Mouse (Mus musculus) common myeloid progenitor, adult 5-6 weeks (primary cell): ENCODE results near the gene Braf. TPM values are rescaled to one million over a fixed set of nuclear protein-coding genes. Genes with fewer than 3 reads are reported as not detected.
"Not testable (repeated sequence)": the region's sequence is repeated elsewhere in the genome, so short reads cannot be mapped to it uniquely, and the experiment has no call there.

Experiments
- ATAC-seq: replicated peaks from 2 replicates; pipeline ENCODE4 v1.8.0; 2016; ENCODE audit warnings: low read depth, mild to moderate bottlenecking, moderate TSS enrichment, inconsistent platforms; ENCODE audit not compliant: poor library complexity, severe bottlenecking
- total RNA-seq: library from RNA; stranded (forward); fragments of 200-1000, 187-1606 nt; gene quantifications from 2 replicates; pipeline ENCODE4 v1.2.3, GENCODE M21; 2017

The Braf gene
- 17.9 and 19.6 TPM in 2 replicates for total RNA-seq

GRCm38 (mm10) chr6:39724866-39725711 is at the start of gene Braf:
Gene Braf, minus strand, starts transcription at chr6:39725463.
- ATAC-seq: peak; percentile 92

GRCm38 (mm10) chr6:39775029-39775428 is 49.8 kb upstream of the Braf start:
- no peak for ATAC-seq

GRCm38 (mm10) chr6:39757229-39757628 is 32.0 kb upstream of the Braf start:
- no peak for ATAC-seq

GRCm38 (mm10) chr6:39749881-39750280 is 24.6 kb upstream of the Braf start:
- ATAC-seq: no peak

GRCm38 (mm10) chr6:39747094-39747493 is 21.8 kb upstream of the Braf start:
- no peak for ATAC-seq

- peak; percentile 63 for ATAC-seq
Measured at GRCm38 (mm10) chr6:39745456-39745855, 20.2 kb upstream of the Braf start.

GRCm38 (mm10) chr6:39739698-39740097 is 14.4 kb upstream of the Braf start:
- ATAC-seq: not testable (repeated sequence)

- no peak for ATAC-seq
Measured at GRCm38 (mm10) chr6:39728095-39728494, 2.8 kb upstream of the Braf start.

GRCm38 (mm10) chr6:39726149-39726548 is 886 bp upstream of the Braf start:
- ATAC-seq: no peak

GRCm38 (mm10) chr6:39724542-39724865 is 759 bp downstream of the Braf start:
- peak; percentile 37 for ATAC-seq

- ATAC-seq: 0 out of 2 replicates have a peak, but pooled peaks have one; percentile 8
Measured at GRCm38 (mm10) chr6:39724071-39724470, 1.2 kb downstream of the Braf start.

- ATAC-seq: no peak
Measured at GRCm38 (mm10) chr6:39718567-39718966, 6.7 kb downstream of the Braf start.

- no peak for ATAC-seq
Measured at GRCm38 (mm10) chr6:39717049-39717448, 8.2 kb downstream of the Braf start.

GRCm38 (mm10) chr6:39714341-39714740 is 10.9 kb downstream of the Braf start:
- no peak for ATAC-seq

GRCm38 (mm10) chr6:39713399-39713798 is 11.9 kb downstream of the Braf start:
- ATAC-seq: no peak

- ATAC-seq: no peak
Measured at GRCm38 (mm10) chr6:39705625-39706024, 19.6 kb downstream of the Braf start.

- ATAC-seq: no peak
Measured at GRCm38 (mm10) chr6:39693126-39693525, 32.1 kb downstream of the Braf start.

GRCm38 (mm10) chr6:39686839-39687238 is 38.4 kb downstream of the Braf start:
- ATAC-seq: not testable (repeated sequence)

- ATAC-seq: no peak
Measured at GRCm38 (mm10) chr6:39681795-39682194, 43.5 kb downstream of the Braf start.

- peak; percentile 47; the same call in 1 of the 2 replicates for ATAC-seq
Measured at GRCm38 (mm10) chr6:39680524-39680923, 44.7 kb downstream of the Braf start.

- ATAC-seq: no peak
Measured at GRCm38 (mm10) chr6:39678241-39678640, 47.0 kb downstream of the Braf start.

GRCm38 (mm10) chr6:39675081-39675480 is 50.2 kb downstream of the Braf start:
- ATAC-seq: no peak
